Mouse (Mus musculus) brain, embryonic 14.5 days (tissue): Measurements from ENCODE around the gene Edem3.

Experiments
- CTCF ChIP-seq: fragments of 200-500 bp; IDR thresholded peaks from 2 replicates; pipeline ENCODE4 v1.5.1; 2012; ENCODE audit warnings: inconsistent platforms, mild to moderate bottlenecking, moderate library complexity, borderline replicate concordance; ENCODE audit not compliant: insufficient read depth, insufficient read length; ENCODE audit errors: extremely low read depth
- POLR2A ChIP-seq: fragments of 200-500 bp; IDR thresholded peaks from 2 replicates; pipeline ENCODE4 v1.6.1; 2012; ENCODE audit warnings: mild to moderate bottlenecking, inconsistent platforms, borderline replicate concordance; ENCODE audit not compliant: poor library complexity, insufficient read depth, insufficient read length, severe bottlenecking; ENCODE audit errors: extremely low read depth

DNA sequence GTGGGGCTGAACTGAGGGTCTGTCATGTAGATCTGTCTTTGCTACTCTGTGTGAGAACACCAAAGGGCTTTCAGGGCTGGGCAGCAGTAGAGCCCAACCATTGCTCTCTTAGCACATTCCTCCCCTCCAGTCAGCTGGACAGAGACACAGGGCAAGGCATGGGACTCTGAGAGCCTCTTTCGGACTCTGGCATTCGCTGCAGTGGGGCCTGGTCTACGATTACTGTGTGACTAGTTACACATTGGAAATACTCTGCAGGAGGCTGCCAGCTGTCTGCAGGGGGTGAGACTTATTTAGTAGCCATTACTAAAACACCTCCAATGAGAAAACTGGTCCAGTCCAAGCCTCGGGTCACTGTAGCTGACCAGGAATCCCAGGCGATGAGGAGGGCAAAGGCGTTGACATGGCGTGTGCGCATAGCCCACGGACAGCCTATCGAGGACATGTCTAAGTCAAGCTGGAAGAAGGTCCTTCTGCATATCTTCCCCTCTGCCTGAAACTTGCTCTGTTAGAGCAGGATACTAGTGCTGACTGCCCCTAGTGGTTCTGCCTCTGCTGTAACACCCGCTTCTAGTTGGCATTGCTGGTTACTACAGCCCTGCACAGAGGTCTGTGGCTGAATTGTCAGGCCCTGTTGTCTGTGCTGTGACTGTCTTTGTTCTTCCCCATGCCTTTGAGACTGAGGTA lies 39.0 kb upstream of the Edem3 start:
- TF ChIP-seq CTCF (peak; percentile 50; the same call in 1 of the 2 replicates), POLR2A (no peak)
